Mouse (Mus musculus): ENCODE measurements around the gene Gm42372. TPM values are rescaled to one million over a fixed set of nuclear protein-coding genes. Genes with fewer than 3 reads are reported as not detected.

The Gm42372 gene
- polyA plus RNA-seq, 1 experiment = 2.3 TPM

- TF ChIP-seq CTCF (IDR thresholded peaks at IDR 0.05; ENCODE audit: borderline replicate concordance, control insufficient read depth, extremely low read depth, insufficient read depth, low read length, poor library complexity) (no peak), POLR2A (IDR thresholded peaks at IDR 0.05; ENCODE audit: control insufficient read depth, extremely low read depth, insufficient read depth, low read length, poor library complexity) (no peak)
- no peak for DNase-seq
- no peaks in the 10 kb centered on the region for H3K4me1 ChIP-seq (replicated peaks; ENCODE audit: control insufficient read depth, insufficient read depth, low read length)
- H3K27ac ChIP-seq (ENCODE audit: control insufficient read depth, insufficient read depth, low read length) = no peak within 1 kb of the TSS
- WGBS = 70% methylated on average over 17 of the region's 17 CpGs
- no peak within 1 kb of the TSS for H3K4me3 ChIP-seq (ENCODE audit: control insufficient read depth, insufficient read depth, low read length)
- no peaks in the 10 kb centered on the region for H3K36me3 ChIP-seq (ENCODE audit: control insufficient read depth, insufficient read depth, low read length)
- no peaks in the 10 kb centered on the region for H3K27me3 ChIP-seq (ENCODE audit: control insufficient read depth, insufficient read depth, low read length)
Measured at GRCm38 (mm10) chr7:16959539-16960187, 23.2 kb upstream of the Gm42372 start, which contains the start of gene Pnmal1. Gene Pnmal1, plus strand, starts transcription at chr7:16959679.

DNA sequence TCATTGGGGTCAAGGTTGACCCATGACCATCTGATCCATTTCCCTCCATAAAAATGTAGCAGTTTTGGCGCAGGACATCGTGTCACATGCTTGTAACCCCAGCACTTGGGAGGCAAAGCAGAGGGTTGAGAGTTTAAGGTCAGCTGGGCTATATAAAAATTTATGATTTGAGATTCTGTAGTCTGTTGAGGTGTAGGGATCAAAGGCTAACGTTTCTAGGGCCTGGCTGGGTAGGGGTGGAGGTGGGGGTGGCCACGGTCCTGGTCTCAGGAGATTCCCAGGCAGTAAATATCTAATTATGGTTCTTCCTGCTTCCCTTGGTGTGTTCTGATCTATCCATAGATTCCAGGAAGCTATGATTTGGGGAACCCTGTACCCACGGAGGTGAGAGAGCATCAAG lies 21.2 kb upstream of the Gm42372 start:
- H3K4me1 ChIP-seq (replicated peaks; ENCODE audit: control insufficient read depth, insufficient read depth, low read length) = no peaks in the 10 kb centered on the region
- H3K36me3 ChIP-seq (ENCODE audit: control insufficient read depth, insufficient read depth, low read length) = no peaks in the 10 kb centered on the region
- no peak overlapping the region for H3K4me3 ChIP-seq (ENCODE audit: control insufficient read depth, insufficient read depth, low read length)
- no peak for DNase-seq
- TF ChIP-seq CTCF (IDR thresholded peaks at IDR 0.05; ENCODE audit: borderline replicate concordance, control insufficient read depth, extremely low read depth, insufficient read depth, low read length, poor library complexity) = no peak
- no peak for TF ChIP-seq POLR2A (IDR thresholded peaks at IDR 0.05; ENCODE audit: control insufficient read depth, extremely low read depth, insufficient read depth, low read length, poor library complexity)
- 82% methylated on average over 5 of the region's 5 CpGs for WGBS
- H3K27me3 ChIP-seq (ENCODE audit: control insufficient read depth, insufficient read depth, low read length) = no peaks in the 10 kb centered on the region
- no peak overlapping the region for H3K27ac ChIP-seq (ENCODE audit: control insufficient read depth, insufficient read depth, low read length)

GRCm38 (mm10) chr7:16968414-16968813 lies 14.5 kb upstream of the Gm42372 start:
- H3K4me1 ChIP-seq (replicated peaks; ENCODE audit: control insufficient read depth, insufficient read depth, low read length) = no peaks in the 10 kb centered on the region
- WGBS = 94% methylated on average over 6 of the region's 6 CpGs
- TF ChIP-seq POLR2A (IDR thresholded peaks at IDR 0.05; ENCODE audit: control insufficient read depth, extremely low read depth, insufficient read depth, low read length, poor library complexity) (no peak), CTCF (IDR thresholded peaks at IDR 0.05; ENCODE audit: borderline replicate concordance, control insufficient read depth, extremely low read depth, insufficient read depth, low read length, poor library complexity) (no peak)

GRCm38 (mm10) chr7:16971160-16971559 lies 11.7 kb upstream of the Gm42372 start:
- H3K27ac ChIP-seq (ENCODE audit: control insufficient read depth, insufficient read depth, low read length) = no peak overlapping the region
- no peaks in the 10 kb centered on the region for H3K27me3 ChIP-seq (ENCODE audit: control insufficient read depth, insufficient read depth, low read length)
- H3K4me1 ChIP-seq (replicated peaks; ENCODE audit: control insufficient read depth, insufficient read depth, low read length) = no peaks in the 10 kb centered on the region
- H3K36me3 ChIP-seq (ENCODE audit: control insufficient read depth, insufficient read depth, low read length) = no peaks in the 10 kb centered on the region
- no peak overlapping the region for H3K4me3 ChIP-seq (ENCODE audit: control insufficient read depth, insufficient read depth, low read length)
- TF ChIP-seq CTCF (IDR thresholded peaks at IDR 0.05; ENCODE audit: borderline replicate concordance, control insufficient read depth, extremely low read depth, insufficient read depth, low read length, poor library complexity) (no peak), POLR2A (IDR thresholded peaks at IDR 0.05; ENCODE audit: control insufficient read depth, extremely low read depth, insufficient read depth, low read length, poor library complexity) (no peak)
- 50% methylated on average over 3 of the region's 3 CpGs for WGBS
- DNase-seq = no peak

More at GRCm38 (mm10) chr7:16968414-16968813, 14.5 kb upstream of the Gm42372 start:
- Histone ChIP-seq H3K27ac (ENCODE audit: control insufficient read depth, insufficient read depth, low read length) (no peak overlapping the region), H3K4me3 (ENCODE audit: control insufficient read depth, insufficient read depth, low read length) (no peak overlapping the region), H3K27me3 (ENCODE audit: control insufficient read depth, insufficient read depth, low read length) (no peaks in the 10 kb centered on the region), H3K36me3 (ENCODE audit: control insufficient read depth, insufficient read depth, low read length) (no peaks in the 10 kb centered on the region)
- no peak for DNase-seq

- no peaks in the 10 kb centered on the region for H3K36me3 ChIP-seq (ENCODE audit: control insufficient read depth, insufficient read depth, low read length)
- H3K27me3 ChIP-seq (ENCODE audit: control insufficient read depth, insufficient read depth, low read length) = no peaks in the 10 kb centered on the region
- H3K4me1 ChIP-seq (replicated peaks; ENCODE audit: control insufficient read depth, insufficient read depth, low read length) = no peaks in the 10 kb centered on the region
- H3K27ac ChIP-seq (ENCODE audit: control insufficient read depth, insufficient read depth, low read length) = no peak overlapping the region
- WGBS = 78% methylated on average over 6 of the region's 6 CpGs
- TF ChIP-seq CTCF (IDR thresholded peaks at IDR 0.05; ENCODE audit: borderline replicate concordance, control insufficient read depth, extremely low read depth, insufficient read depth, low read length, poor library complexity) = no peak
- no peak for TF ChIP-seq POLR2A (IDR thresholded peaks at IDR 0.05; ENCODE audit: control insufficient read depth, extremely low read depth, insufficient read depth, low read length, poor library complexity)
- H3K4me3 ChIP-seq (ENCODE audit: control insufficient read depth, insufficient read depth, low read length) = no peak overlapping the region
- no peak for DNase-seq
Measured at GRCm38 (mm10) chr7:16974018-16974417, 8.9 kb upstream of the Gm42372 start.

DNA sequence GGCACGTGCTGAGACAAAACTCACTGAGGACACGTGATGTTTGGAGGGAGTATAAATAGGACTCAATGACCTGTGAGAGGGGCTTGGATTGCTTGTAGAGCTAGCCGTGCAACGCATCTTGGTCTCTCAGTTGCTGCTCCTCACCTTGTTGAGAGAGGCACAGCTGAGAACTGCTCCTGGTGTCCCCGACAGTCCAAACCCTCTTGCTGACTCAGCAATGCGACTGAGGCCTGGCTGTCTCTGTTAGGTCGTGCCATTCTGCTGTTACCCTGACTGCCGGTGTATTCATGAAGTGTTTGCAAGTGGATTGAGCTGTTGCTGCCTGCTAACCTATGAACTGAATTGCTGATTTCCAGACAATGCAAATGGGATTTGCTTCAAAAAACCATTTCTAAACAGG lies 6.6 kb upstream of the Gm42372 start:
- Histone ChIP-seq H3K4me3 (ENCODE audit: control insufficient read depth, insufficient read depth, low read length) (no peak overlapping the region), H3K27me3 (ENCODE audit: control insufficient read depth, insufficient read depth, low read length) (no peaks in the 10 kb centered on the region), H3K36me3 (ENCODE audit: control insufficient read depth, insufficient read depth, low read length) (no peaks in the 10 kb centered on the region), H3K27ac (ENCODE audit: control insufficient read depth, insufficient read depth, low read length) (no peak overlapping the region), H3K4me1 (replicated peaks; ENCODE audit: control insufficient read depth, insufficient read depth, low read length) (peaks cover 10% of the 10 kb centered on the region)
- DNase-seq = no peak
- TF ChIP-seq CTCF (IDR thresholded peaks at IDR 0.05; ENCODE audit: borderline replicate concordance, control insufficient read depth, extremely low read depth, insufficient read depth, low read length, poor library complexity) = no peak
- no peak for TF ChIP-seq POLR2A (IDR thresholded peaks at IDR 0.05; ENCODE audit: control insufficient read depth, extremely low read depth, insufficient read depth, low read length, poor library complexity)
- 89% methylated on average over 8 of the region's 8 CpGs for WGBS

Data from thymus, adult 2 months (tissue).